Mouse (Mus musculus) heart, adult 8-10 months (tissue): Measurements from ENCODE around the gene Atp13a3. TPM values are rescaled to one million over a fixed set of nuclear protein-coding genes. Genes with fewer than 3 reads are reported as not detected.
A peak's percentile ranks its signal among the peaks of the same experiment; 100 is the strongest.
"Not testable (repeated sequence)": the region's sequence is repeated elsewhere in the genome, so short reads cannot be mapped to it uniquely, and the experiment has no call there.

Experiments
- DNase-seq: peaks from one replicate; pipeline ENCODE4 v3.0.0; 2022; ENCODE audit warnings: low spot score
- total RNA-seq, 4 experiments: library from RNA; stranded (reverse); gene quantifications; 2 replicates each; pipeline ENCODE4 v1.2.4; 2022

The Atp13a3 gene
- total RNA-seq, 4 experiments from 2014 or later = 43.1 to 54.9 (median 50.5) TPM

DNA sequence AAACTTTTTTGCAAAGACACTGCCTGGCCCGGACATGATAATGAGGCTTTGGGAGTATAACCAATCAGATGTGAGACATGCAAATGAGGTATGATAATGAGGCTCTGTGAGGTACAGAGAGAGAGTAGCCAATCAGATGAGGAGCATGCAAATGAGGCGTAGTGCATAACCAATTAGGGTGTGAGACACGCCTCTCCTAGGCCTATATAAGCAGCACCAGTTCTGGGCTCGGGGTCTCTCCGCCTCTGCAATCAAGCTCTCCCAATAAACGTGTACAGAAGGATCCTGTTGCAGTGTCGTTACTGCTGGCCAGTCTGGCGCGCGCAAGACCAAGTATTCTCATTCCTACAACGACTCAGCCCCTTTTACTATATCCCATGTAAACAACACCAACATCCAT lies 52.3 kb downstream of the Atp13a3 start:
- DNase-seq = not testable (repeated sequence)

DNA sequence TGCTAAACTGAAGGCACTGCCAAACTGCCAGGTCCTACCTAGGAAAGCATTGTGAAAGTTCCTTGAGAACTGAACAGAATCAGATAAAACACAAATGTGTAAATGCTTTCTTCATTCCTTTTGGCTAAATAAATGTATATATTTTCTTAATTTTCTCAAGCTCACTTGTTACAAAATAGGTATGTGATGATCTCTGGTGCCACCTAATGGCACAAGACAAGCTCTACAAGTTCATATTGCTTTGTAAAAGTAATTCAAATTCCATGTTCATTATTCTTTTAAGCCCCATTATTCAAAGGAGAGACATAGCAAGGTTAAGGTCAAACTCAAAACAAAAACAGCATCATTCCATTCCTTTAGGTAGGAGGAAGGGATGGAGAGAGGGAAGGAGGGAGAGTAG lies 91.5 kb downstream of the Atp13a3 start:
- DNase-seq = no peak

- DNase-seq = no peak
Measured at GRCm38 (mm10) chr16:30310647-30311046, 95.1 kb downstream of the Atp13a3 start, which contains the start of gene Gp5. Gp5 (minus strand) TSS chr16:30310779.

GRCm38 (mm10) chr16:30310171-30310515 lies 95.6 kb downstream of the Atp13a3 start:
- no peak for DNase-seq

- DNase-seq = no peak
Measured at GRCm38 (mm10) chr16:30309395-30310170, 96.2 kb downstream of the Atp13a3 start.

DNA sequence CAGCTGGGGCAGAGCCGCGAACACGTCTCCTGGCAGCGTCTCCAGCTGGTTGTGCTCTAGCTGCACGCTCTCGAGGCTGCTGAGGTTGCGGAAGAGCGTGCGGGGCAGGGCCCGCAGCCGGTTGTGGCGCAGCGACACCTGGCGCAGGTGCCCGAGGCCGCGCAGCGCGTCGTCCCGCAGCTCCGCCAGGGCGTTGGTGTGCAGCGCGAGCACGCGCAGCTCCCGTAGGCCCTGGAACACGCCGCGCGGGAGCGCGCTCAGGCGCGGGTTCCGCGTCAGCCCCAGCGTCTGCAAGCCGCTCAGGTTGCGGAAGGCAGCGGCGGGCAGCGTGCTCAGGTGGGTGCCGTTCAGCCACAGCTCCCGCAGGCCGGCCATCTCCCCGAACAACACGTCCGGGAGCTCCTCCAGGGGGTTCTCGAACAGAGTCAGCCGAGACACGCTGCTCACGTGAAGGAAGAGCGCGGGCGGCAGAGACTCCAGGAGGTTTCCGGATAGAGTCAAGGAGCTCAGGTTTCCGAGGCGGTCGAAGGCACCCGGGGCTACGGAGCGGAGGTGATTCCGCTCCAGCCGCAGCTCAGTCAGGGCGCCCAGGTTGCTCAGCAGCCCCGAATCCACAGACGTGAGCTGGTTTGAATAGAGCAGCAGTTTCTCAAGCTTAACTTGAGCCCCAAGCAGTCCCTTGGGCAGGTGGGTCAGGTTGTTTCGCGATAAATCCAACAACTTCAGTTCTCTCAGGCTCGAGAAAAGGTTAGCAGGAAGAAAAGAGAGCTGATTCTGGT lies 97.0 kb downstream of the Atp13a3 start:
- DNase-seq = no peak

GRCm38 (mm10) chr16:30307961-30308615 lies 97.7 kb downstream of the Atp13a3 start:
- DNase-seq = no peak

DNA sequence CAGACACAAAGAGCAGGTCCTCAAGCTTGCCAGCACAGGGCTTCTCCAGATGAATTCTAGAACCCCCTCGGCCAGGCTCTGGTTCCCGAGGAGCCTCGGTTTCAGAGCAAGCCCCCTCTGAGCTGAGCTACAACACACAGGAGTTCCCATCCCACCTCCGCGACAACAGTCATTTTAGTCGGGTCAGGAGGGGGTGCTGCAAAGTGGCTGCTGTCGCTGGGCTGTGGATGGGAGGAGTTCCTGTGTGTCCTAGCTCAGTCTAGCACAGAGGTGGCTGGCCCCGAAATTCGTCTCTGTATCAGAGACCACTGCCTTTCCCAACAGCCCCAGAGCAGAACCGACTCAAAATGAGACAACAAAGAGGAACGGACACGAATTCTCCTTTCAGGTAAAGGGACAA lies 98.5 kb downstream of the Atp13a3 start:
- DNase-seq = no peak

DNA sequence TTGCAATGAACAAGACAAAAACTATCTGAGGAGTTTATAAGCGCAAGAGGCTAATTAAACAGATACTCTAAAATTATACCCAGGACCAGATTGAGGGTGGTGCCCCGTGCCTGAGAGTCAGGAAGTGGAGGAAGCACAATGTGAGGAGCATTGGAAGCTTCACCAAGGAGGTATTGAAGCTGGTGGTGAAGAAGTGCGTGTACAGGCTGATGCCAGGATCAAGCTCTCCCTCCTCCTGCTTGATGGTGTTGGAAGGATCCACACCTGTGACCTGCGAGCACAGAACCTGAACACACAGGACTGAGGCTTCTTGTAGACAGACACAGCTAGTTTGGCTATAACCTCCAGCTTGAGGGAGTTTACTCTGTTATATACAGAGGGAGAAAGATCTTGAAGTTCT lies 99.7 kb downstream of the Atp13a3 start:
- DNase-seq = no peak

DNA sequence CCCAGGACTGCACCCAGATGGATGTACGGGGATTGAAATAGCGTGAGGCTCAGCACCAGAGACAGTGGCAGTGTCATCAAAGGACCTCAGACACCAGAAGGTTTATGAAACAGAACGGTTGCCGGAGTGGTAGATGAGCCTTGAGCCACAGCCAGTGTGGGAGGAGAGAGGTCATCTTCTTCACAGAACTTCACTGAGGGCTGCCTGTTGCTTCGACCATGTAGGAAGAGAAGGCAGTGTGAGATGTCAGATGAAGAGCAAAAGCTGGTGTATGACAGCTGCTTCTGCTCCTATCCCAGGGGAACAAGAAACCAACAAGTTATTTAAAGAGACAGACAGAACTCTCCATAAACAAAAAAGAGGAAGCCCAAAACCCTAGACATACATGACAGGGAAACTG lies 101.5 kb downstream of the Atp13a3 start:
- no peak for DNase-seq

- no peak for DNase-seq
Measured at GRCm38 (mm10) chr16:30303411-30303810, 102.4 kb downstream of the Atp13a3 start.

- no peak for DNase-seq
Measured at GRCm38 (mm10) chr16:30302686-30303085, 103.1 kb downstream of the Atp13a3 start.

GRCm38 (mm10) chr16:30299711-30300277 lies 106.0 kb downstream of the Atp13a3 start:
- DNase-seq = no peak

DNA sequence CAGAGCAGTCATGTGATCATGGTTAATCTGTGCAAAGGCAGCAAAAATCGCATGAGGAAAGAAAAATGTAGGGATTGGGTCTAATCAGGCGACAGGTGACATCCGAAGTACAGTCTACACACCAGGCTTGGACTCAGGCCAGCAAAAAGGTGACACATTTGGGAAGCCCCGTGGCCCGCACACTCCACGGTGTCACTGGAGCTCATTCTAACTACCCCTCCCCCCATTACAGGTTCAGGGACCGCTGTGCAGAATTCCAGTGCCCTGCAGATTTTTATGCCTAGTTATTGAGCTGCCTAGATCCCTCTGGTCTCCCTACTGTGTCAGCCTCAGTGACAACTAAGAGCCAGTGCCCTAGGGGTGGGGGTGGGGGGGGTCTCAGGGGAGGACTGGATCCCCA lies 108.3 kb downstream of the Atp13a3 start:
- no peak for DNase-seq

DNA sequence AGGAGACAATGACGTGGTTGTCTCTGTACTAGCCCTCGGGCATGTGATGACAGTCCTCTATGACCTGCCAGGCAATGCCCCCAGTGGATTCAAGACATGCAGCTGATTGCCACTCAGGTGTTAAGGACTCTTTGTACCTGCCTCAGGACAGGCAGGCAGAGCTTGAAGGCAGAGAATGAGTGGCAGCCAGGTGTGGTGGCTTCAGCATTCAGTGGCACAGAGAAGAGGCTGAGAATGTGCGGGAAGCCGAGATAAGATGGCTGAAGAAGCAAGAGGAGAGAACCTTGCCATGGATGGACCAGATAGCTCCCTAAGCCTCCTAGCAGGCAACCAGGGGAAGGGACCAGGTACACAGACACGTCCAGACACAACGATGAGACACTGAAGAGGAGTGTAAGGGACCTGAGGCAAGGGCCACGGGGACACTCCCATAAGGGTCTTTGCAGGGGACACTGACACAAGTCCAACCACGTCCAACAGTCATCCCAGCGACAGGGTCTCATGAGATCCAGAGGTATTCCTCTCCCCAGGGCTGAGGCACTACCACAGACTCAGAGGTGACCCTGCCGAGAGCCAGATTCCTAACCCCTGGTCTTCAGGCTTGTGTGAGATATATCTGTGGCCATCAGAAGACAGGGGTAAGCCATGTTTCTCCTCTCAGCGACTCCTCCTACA lies 109.0 kb downstream of the Atp13a3 start:
- no peak for DNase-seq

- no peak for DNase-seq
Measured at GRCm38 (mm10) chr16:30295106-30295505, 110.7 kb downstream of the Atp13a3 start.

DNA sequence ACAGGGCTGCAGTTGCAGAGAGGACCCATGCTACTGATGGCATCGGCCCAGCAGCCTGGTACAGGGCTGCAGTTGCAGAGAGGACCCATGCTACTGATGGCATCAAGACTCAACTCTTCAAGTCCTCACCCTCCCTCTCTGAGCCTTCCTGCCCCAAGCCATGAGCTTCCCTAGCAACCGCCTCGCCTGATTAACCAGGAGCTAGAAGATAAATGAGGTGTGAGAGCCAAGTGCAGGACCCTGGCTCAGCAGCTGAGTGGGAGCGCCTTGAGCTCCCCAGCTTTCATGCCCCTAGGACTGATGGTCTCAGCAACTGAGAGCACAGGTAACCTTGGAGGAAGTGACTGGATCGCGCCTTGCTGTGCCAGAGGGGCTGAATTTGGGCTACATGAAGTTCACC lies 115.3 kb downstream of the Atp13a3 start:
- no peak for DNase-seq

DNA sequence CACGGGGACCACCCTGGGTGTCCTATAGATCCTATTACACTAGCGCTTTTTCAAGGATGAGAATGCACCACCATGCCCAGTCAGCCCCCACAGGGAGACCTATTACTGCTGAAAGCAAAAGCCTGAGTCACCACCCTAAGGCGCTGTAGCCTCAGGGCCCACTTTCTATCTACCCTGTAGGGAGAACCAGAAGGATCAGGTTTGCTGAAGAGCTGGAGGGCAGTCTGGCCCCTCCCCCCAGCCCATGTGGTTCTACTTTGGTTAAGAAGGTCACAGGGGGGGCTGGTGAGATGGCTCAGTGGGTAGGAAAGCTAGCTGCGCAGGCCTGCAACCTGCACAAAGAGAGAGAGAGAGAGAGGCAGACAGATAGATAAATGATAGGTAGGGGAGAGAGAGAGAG lies 120.1 kb downstream of the Atp13a3 start:
- no peak for DNase-seq

DNA sequence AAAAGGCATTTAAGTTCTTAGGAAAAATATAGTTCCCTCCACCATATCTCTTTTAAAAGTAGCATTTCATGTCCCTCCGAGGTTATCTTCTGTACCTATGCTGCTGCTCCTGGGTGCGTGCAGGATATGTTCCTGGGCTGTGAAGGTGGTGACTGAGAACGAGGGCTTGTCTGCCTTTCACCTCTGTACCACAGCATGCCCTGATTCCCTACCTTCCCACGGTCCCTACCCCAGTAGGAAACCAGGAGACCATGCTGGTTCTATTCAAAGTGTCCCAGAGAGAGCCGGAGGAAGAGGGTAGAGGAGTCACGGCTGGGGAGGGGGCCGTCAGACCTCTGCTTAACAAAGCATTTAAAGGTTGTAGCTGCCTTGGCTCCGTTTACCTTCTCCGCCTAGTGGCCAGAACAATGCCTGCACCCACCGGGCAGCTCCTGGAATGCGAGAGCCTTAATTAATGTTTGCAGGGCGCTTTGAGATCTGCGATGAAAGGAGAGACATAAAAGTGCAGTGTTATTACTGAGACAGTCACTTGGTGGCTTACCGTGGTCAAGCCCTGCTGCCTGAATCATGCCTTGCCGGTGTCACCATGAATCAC lies 121.9 kb downstream of the Atp13a3 start:
- DNase-seq = peak; percentile 11

- no peak for DNase-seq
Measured at GRCm38 (mm10) chr16:30282844-30283495, 122.8 kb downstream of the Atp13a3 start, which contains the start of gene Lrrc15. Lrrc15 (minus strand) TSS chr16:30283256.
